ENCODE assay signal across 8 mouse cellular contexts in the genomic region with DNA sequence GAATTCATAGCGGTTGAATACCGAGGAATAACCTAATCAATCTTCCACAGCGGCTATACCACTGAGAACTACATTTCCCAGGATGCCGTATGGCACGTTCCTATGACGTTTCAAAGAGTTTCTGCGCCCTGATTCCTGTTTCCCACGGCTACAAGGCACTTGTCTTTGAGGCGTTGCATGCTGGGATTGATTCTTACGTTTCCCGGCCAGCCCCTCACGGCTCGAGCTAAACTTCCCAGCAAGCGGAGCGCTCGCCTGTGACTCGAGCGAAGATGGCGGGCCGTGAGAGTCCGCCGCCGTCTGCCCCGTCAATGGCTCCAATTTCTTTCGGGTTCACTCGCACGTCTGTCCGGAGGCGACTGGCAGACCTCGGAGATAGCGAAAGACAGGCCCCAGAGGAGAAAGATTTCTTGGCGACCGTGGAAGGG. TPM values are rescaled to one million over a fixed set of nuclear protein-coding genes. Genes with fewer than 3 reads are reported as not detected.
DNase-seq lines count a peak whose midpoint lies in the region; ATAC-seq lines count a peak whose summit lies in the region.

A gene (plus strand): TSS at position 178 of the 428 bp plus-strand sequence.

- H3K9ac ChIP-seq in hindbrain, embryonic 16.5 days (ENCODE audit: low read depth, low read length), result peak within 1 kb of the TSS; percentile 39; the same call in 1 of the 2 replicates

- peak; percentile 65 for DNase-seq in WW6 (ENCODE audit: low read depth, low spot score)
- peak; percentile 25 to 62 for DNase-seq in cerebellum, postnatal 4 days (ENCODE audit: low spot score in 2 of 2)
- DNase-seq in gastrocnemius, adult 18-20 months (ENCODE audit: low spot score), result peak; percentile 86
- DNase-seq in left cerebral cortex, adult 18-20 months (ENCODE audit: low spot score in 2 of 2), result peak; percentile 71 to 81
- DNase-seq in right cerebral cortex, adult 18-20 months, result peak; percentile 92
- DNase-seq in urinary bladder, postnatal 14 days (ENCODE audit: low spot score), result peak; percentile 79

- peak within 1 kb of the TSS; percentile 44 for H3K4me3 ChIP-seq in hindbrain, embryonic 16.5 days (ENCODE audit: low read length)
- peak within 1 kb of the TSS; percentile 69 for H3K4me3 ChIP-seq in macrophage (ENCODE audit: inconsistent target)

- peaks cover 31% of the 10 kb centered on the region for H3K79me2 ChIP-seq in macrophage (ENCODE audit: inconsistent target)

- ATAC-seq in hindbrain, embryonic 16.5 days, result peak; percentile 96

- H3K4me1 ChIP-seq in hindbrain, embryonic 16.5 days (ENCODE audit: control insufficient read depth, insufficient read depth, low read depth, low read length), result no peaks in the 10 kb centered on the region

- no peaks in the 10 kb centered on the region for H3K9me3 ChIP-seq in hindbrain, embryonic 16.5 days (ENCODE audit: control insufficient read depth, low read length)

- peak within 1 kb of the TSS; percentile 58 for H3K4me2 ChIP-seq in hindbrain, embryonic 16.5 days (ENCODE audit: low read length)

- no peak within 1 kb of the TSS for H3K27ac ChIP-seq in hindbrain, embryonic 16.5 days (ENCODE audit: low read depth, low read length)
- peak within 1 kb of the TSS; percentile 39 for H3K27ac ChIP-seq in macrophage

- WGBS in hindbrain, embryonic 16.5 days, result 18% methylated on average over 33 of the region's 33 CpGs
- WGBS in macrophage (ENCODE audit: missing documents), result 14% methylated on average over 31 of the region's 33 CpGs

- H3K36me3 ChIP-seq in hindbrain, embryonic 16.5 days (ENCODE audit: control insufficient read depth, insufficient read depth, low read length), result no peaks in the 10 kb centered on the region
- H3K36me3 ChIP-seq in macrophage (ENCODE audit: inconsistent target), result no peaks in the 10 kb centered on the region

- H3K27me3 ChIP-seq in hindbrain, embryonic 16.5 days (replicated peaks; ENCODE audit: control insufficient read depth, insufficient read depth, low read length), result no peaks in the 10 kb centered on the region

RNA-seq across cellular contexts. Expression of the gene that starts here (rescaled TPM):
- total RNA-seq in gastrocnemius, adult 18-20 months (2021), result 10 to 100 TPM; 14.3 to 15.0 TPM
- polyA plus RNA-seq in hindbrain, embryonic 16.5 days (2015; fragmentation: Nextera tagmentation; extraction: Ambion mirVana), result 45.7 and 51.2 TPM in 2 replicates
- total RNA-seq in left cerebral cortex, adult 18-20 months (2021), result 10 to 100 TPM; 33.8 to 34.2 TPM
- 10 to 100 TPM; 17.8 to 49.2 (median 31.2) TPM for total RNA-seq in macrophage (2018; cell fraction: chromatin; rRNA removed)
- total RNA-seq in macrophage (2018; cell fraction: cytosol; rRNA removed), result 10 to 100 TPM; 24.2 to 34.3 (median 29.6) TPM
- 10 to 100 TPM; 17.6 to 41.0 (median 26.6) TPM for total RNA-seq in macrophage (2018; cell fraction: nucleus; rRNA removed)
- 27.4 to 38.3 TPM (median 28.0 TPM) in 3 replicates for polyA plus RNA-seq in macrophage (2018)
